25 mouse cellular contexts compared by ENCODE assay signal in the genomic region with DNA sequence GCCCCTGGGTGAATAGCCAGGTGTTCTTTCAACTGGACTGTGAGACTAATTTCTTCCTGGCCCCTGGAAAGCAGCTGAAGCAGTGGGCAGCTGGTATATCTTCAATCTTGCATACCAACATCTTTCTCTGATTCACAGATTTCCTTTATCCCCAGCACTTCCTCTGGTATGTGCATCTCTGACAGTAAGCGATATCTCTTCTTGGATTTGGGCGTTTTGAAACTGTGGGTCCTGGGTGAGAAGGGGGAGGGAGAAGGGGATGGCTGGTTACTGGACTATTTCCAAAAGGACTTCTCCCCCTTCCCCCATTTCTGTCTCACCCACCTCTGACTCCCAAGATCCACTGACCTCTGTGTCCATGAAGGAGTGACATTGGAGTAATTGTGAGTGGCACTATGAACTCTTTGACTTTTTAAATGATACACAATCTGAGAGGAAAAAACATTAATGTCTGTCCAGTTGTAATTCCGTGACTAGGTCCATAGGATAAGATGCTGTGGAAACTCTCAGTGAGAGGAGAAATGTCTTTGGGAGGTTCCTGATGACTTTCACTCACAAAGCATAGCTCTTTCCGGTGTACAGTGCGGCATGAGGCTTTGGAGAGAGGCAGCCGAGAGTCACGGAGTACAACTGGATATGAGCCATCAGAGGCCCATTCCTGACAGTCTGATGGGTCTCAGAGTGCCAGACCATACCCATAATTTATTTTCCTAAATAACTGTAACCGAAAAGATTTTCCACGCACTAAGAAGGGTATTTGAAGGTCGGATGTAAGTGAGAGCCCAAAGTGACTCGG.
A peak's percentile ranks its signal among the peaks of the same experiment; 100 is the strongest.
DNase-seq lines count a peak whose midpoint lies in the region; ATAC-seq and TF ChIP-seq lines count a peak whose summit lies in the region.
"Had no signal": no experiment of that assay in that cellular context is flagged by ENCODE, and none has a peak within 500 bp of the region (broad histone marks: within the 10 kb centered on the region; RNA-seq: fewer than 3 reads in every experiment).

No protein-coding gene starts in this region.

- TF ChIP-seq EP300 in lung, postnatal 0 days (IDR thresholded peaks at IDR 0.05) = no peak

- no peaks in the 10 kb centered on the region for H3K27me3 ChIP-seq in embryonic facial prominence, embryonic 14.5 days (replicated peaks; ENCODE audit: control insufficient read depth, insufficient read depth, low read length)
- no peaks in the 10 kb centered on the region; the same call in none of the 2 replicates for H3K27me3 ChIP-seq in embryonic facial prominence, embryonic 10.5 days (replicated peaks; ENCODE audit: low read depth, poor library complexity, severe bottlenecking)
- no peaks in the 10 kb centered on the region for H3K27me3 ChIP-seq in limb, embryonic 14.5 days (ENCODE audit: control insufficient read depth, insufficient read depth, low read length)
- peaks cover 97% of the 10 kb centered on the region for H3K27me3 ChIP-seq in limb, embryonic 10.5 days (ENCODE audit: low read depth, poor library complexity, severe bottlenecking)
- no peaks in the 10 kb centered on the region for H3K27me3 ChIP-seq in lung, embryonic 15.5 days
- H3K27me3 ChIP-seq in lung, postnatal 0 days (replicated peaks; ENCODE audit: insufficient read depth, low read length) = no peaks in the 10 kb centered on the region
- H3K27me3 ChIP-seq: CH12.LX; forebrain, embryonic 13.5 days; forebrain, embryonic 15.5 days; Patski had no signal

- H3K27ac ChIP-seq in embryonic facial prominence, embryonic 14.5 days (replicated peaks; ENCODE audit: low read depth, low read length) = no peak overlapping the region
- H3K27ac ChIP-seq in embryonic facial prominence, embryonic 10.5 days (replicated peaks) = no peak overlapping the region
- no peak overlapping the region for H3K27ac ChIP-seq in limb, embryonic 14.5 days (replicated peaks; ENCODE audit: low read depth, low read length)
- H3K27ac ChIP-seq in limb, embryonic 10.5 days = no peak overlapping the region
- H3K27ac ChIP-seq in lung, embryonic 15.5 days = 0 out of 2 replicates have a peak overlapping the region, but pooled peaks have one; percentile 5
- H3K27ac ChIP-seq in lung, postnatal 0 days (ENCODE audit: low read length) = no peak overlapping the region
- H3K27ac ChIP-seq: embryonic facial prominence, embryonic 13.5 days; forebrain, embryonic 13.5 days; forebrain, embryonic 15.5 days had no signal

- no peak overlapping the region for H3K4me3 ChIP-seq in embryonic facial prominence, embryonic 14.5 days (ENCODE audit: low read depth, low read length)
- no peak overlapping the region for H3K4me3 ChIP-seq in embryonic facial prominence, embryonic 10.5 days
- no peak overlapping the region for H3K4me3 ChIP-seq in limb, embryonic 14.5 days (replicated peaks; ENCODE audit: low read length)
- H3K4me3 ChIP-seq in limb, embryonic 10.5 days = no peak overlapping the region
- no peak overlapping the region for H3K4me3 ChIP-seq in lung, embryonic 15.5 days
- no peak overlapping the region for H3K4me3 ChIP-seq in lung, postnatal 0 days (ENCODE audit: low read depth, low read length)
- H3K4me3 ChIP-seq: embryonic facial prominence, embryonic 13.5 days; forebrain, embryonic 13.5 days; forebrain, embryonic 15.5 days had no signal

- H3K4me2 ChIP-seq in embryonic facial prominence, embryonic 14.5 days (ENCODE audit: low read depth, low read length) = no peak overlapping the region
- no peak overlapping the region for H3K4me2 ChIP-seq in limb, embryonic 14.5 days (replicated peaks; ENCODE audit: low read depth, low read length, severe bottlenecking)
- no peak overlapping the region for H3K4me2 ChIP-seq in lung, embryonic 15.5 days
- no peak overlapping the region for H3K4me2 ChIP-seq in lung, postnatal 0 days (replicated peaks; ENCODE audit: low read depth, low read length)
- H3K4me2 ChIP-seq: embryonic facial prominence, embryonic 13.5 days; forebrain, embryonic 13.5 days; forebrain, embryonic 15.5 days had no signal

- H3K9ac ChIP-seq in embryonic facial prominence, embryonic 14.5 days (ENCODE audit: low read depth, low read length) = no peak overlapping the region
- no peak overlapping the region for H3K9ac ChIP-seq in limb, embryonic 14.5 days (ENCODE audit: low read depth, low read length, severe bottlenecking)
- H3K9ac ChIP-seq in lung, embryonic 15.5 days = no peak overlapping the region
- H3K9ac ChIP-seq in lung, postnatal 0 days (replicated peaks; ENCODE audit: low read depth) = no peak overlapping the region
- H3K9ac ChIP-seq: embryonic facial prominence, embryonic 13.5 days; forebrain, embryonic 13.5 days; forebrain, embryonic 15.5 days had no signal

- no peak for TF ChIP-seq CTCF in lung, postnatal 0 days (IDR thresholded peaks at IDR 0.05)

- H3K4me1 ChIP-seq in embryonic facial prominence, embryonic 14.5 days (ENCODE audit: control insufficient read depth, insufficient read depth, low read length) = peaks cover 12% of the 10 kb centered on the region; the same call in 1 of the 2 replicates
- peaks cover 29% of the 10 kb centered on the region for H3K4me1 ChIP-seq in embryonic facial prominence, embryonic 10.5 days
- H3K4me1 ChIP-seq in limb, embryonic 14.5 days (ENCODE audit: control insufficient read depth, insufficient read depth, low read length) = no peaks in the 10 kb centered on the region
- H3K4me1 ChIP-seq in limb, embryonic 10.5 days = 0 out of 2 replicates have a peak, but pooled peaks cover 14% of the 10 kb centered on the region
- peaks cover 21% of the 10 kb centered on the region for H3K4me1 ChIP-seq in lung, embryonic 15.5 days
- H3K4me1 ChIP-seq in lung, postnatal 0 days (ENCODE audit: insufficient read depth, low read depth, low read length) = no peaks in the 10 kb centered on the region
- H3K4me1 ChIP-seq: forebrain, embryonic 13.5 days; forebrain, embryonic 15.5 days had no signal

- ATAC-seq in embryonic facial prominence, embryonic 14.5 days (ENCODE audit: low read depth) = peak; percentile 18; the same call in 1 of the 2 replicates
- ATAC-seq in limb, embryonic 14.5 days (ENCODE audit: low FRiP score, low read depth) = peak; percentile 30; the same call in 1 of the 2 replicates
- ATAC-seq in lung, embryonic 15.5 days (ENCODE audit: borderline replicate concordance, extremely low read depth, low FRiP score, low TSS enrichment) = peak; percentile 58
- peak; percentile 38; the same call in 1 of the 2 replicates for ATAC-seq in lung, postnatal 0 days
- ATAC-seq: activated CD4-positive, CD25-positive, alpha-beta regulatory T cell, adult 4 months; CD4-positive, CD25-positive, alpha-beta regulatory T cell, adult 4 months; forebrain, embryonic 13.5 days; forebrain, embryonic 15.5 days; Patski had no signal

- 50% methylated on average over 11 of the region's 11 CpGs for WGBS in embryonic facial prominence, embryonic 14.5 days
- 88% methylated on average over 11 of the region's 11 CpGs for whole genome bisulfite sequencing in embryonic facial prominence, embryonic 10.5 days
- WGBS in limb, embryonic 14.5 days = 74% methylated on average over 11 of the region's 11 CpGs
- 82% methylated on average over 11 of the region's 11 CpGs for WGBS in limb, embryonic 10.5 days
- WGBS in lung, embryonic 15.5 days = 50% methylated on average over 11 of the region's 11 CpGs
- WGBS in lung, postnatal 0 days = 70% methylated on average over 11 of the region's 11 CpGs

- H3K9me3 ChIP-seq in embryonic facial prominence, embryonic 14.5 days (ENCODE audit: control insufficient read depth, low read length) = no peaks in the 10 kb centered on the region
- no peaks in the 10 kb centered on the region for H3K9me3 ChIP-seq in embryonic facial prominence, embryonic 10.5 days
- no peaks in the 10 kb centered on the region for H3K9me3 ChIP-seq in limb, embryonic 14.5 days (ENCODE audit: control insufficient read depth, low read length)
- no peaks in the 10 kb centered on the region for H3K9me3 ChIP-seq in limb, embryonic 10.5 days (replicated peaks)
- H3K9me3 ChIP-seq in lung, embryonic 15.5 days = no peaks in the 10 kb centered on the region
- H3K9me3 ChIP-seq in lung, postnatal 0 days (ENCODE audit: low read length) = no peaks in the 10 kb centered on the region
- H3K9me3 ChIP-seq: embryonic facial prominence, embryonic 13.5 days; forebrain, embryonic 13.5 days; forebrain, embryonic 15.5 days; G1E had no signal

- no peaks in the 10 kb centered on the region for H3K36me3 ChIP-seq in embryonic facial prominence, embryonic 14.5 days (ENCODE audit: control insufficient read depth, insufficient read depth, low read length)
- no peaks in the 10 kb centered on the region for H3K36me3 ChIP-seq in embryonic facial prominence, embryonic 10.5 days (replicated peaks)
- no peaks in the 10 kb centered on the region for H3K36me3 ChIP-seq in limb, embryonic 14.5 days (ENCODE audit: control insufficient read depth, insufficient read depth, low read length)
- H3K36me3 ChIP-seq in limb, embryonic 10.5 days = no peaks in the 10 kb centered on the region
- no peaks in the 10 kb centered on the region for H3K36me3 ChIP-seq in lung, embryonic 15.5 days
- H3K36me3 ChIP-seq in lung, postnatal 0 days (ENCODE audit: insufficient read depth, low read length) = no peaks in the 10 kb centered on the region
- H3K36me3 ChIP-seq: embryonic facial prominence, embryonic 13.5 days; forebrain, embryonic 15.5 days had no signal

- no peak for TF ChIP-seq POLR2A in limb, embryonic 14.5 days (IDR thresholded peaks at IDR 0.05; ENCODE audit: borderline replicate concordance, extremely low read depth, insufficient read depth, insufficient read length)

- peak; percentile 65 for DNase-seq in embryonic facial prominence, embryonic 14.5 days (ENCODE audit: low spot score)
- no peak for DNase-seq in embryonic facial prominence, embryonic 10.5 days (ENCODE audit: low spot score)
- no peak for DNase-seq in limb, embryonic 14.5 days (ENCODE audit: low spot score)
- no peak for DNase-seq in limb, embryonic 10.5 days (ENCODE audit: low spot score)
- no peak for DNase-seq in lung, postnatal 10 days
- peak; percentile 17 for DNase-seq in lung, postnatal 0 days (ENCODE audit: low spot score)
- DNase-seq in lung, adult 18-20 months = no peak
- DNase-seq: adrenal gland, adult 8-10 months; adrenal gland, postnatal 14 days; adrenal gland, postnatal 36 days; B cell, adult 2 months; cerebellum, adult 11-12 months; cerebellum, adult 2 months; cerebellum, adult 9-10 months; cerebellum, postnatal 10 days; cerebellum, postnatal 25 days had no signal

Comparison
In these comparisons a context has a peak if more than half of its experiments do, and no peak if none do; other contexts are left out.
1. DNase-seq: peak in embryonic facial prominence, embryonic 14.5 days (single experiment) and lung, postnatal 0 days (single experiment); none in embryonic facial prominence, embryonic 10.5 days (single experiment), limb, embryonic 14.5 days (single experiment), limb, embryonic 10.5 days (single experiment), lung, postnatal 10 days (single experiment) and lung, adult 18-20 months (0 of 2).
2. Peak in every context shown above with its lines, with median percentiles within 50 percentile points of each other: ATAC-seq.